Mouse (Mus musculus): ENCODE data around the gene Ttc27. TPM values are rescaled to one million over a fixed set of nuclear protein-coding genes. Genes with fewer than 3 reads are reported as not detected.

The Ttc27 gene
- polyA plus RNA-seq, 1 experiment from 2014 or later, result 18.5 TPM

DNA sequence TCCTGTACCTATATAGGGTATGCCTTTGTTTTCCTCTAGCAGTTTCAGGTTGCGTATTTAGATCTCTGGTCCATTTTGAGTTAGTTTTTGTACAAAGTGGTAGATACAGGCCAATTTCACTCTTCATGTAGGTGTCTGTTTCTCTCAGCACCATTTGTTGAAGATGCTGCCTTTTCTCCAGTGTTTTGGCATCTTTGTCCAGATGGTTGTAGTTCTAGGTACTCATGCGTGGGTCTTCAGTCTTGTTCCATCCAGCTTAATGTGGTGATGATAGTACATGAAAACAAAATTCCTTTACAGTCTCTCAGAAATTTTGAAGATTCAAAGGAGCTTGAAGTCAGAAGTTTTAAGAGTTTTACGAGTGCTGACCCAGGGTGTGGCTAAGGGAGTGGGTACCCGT is 54.8 kb downstream of the Ttc27 start:
- Histone ChIP-seq H3K27ac (ENCODE audit: low read depth, low read length) (no peak overlapping the region), H3K27me3 (ENCODE audit: control insufficient read depth, insufficient read depth, low read length) (no peaks in the 10 kb centered on the region), H3K9me3 (ENCODE audit: control insufficient read depth, low read length) (no peaks in the 10 kb centered on the region), H3K4me1 (ENCODE audit: control insufficient read depth, insufficient read depth, low read length) (no peaks in the 10 kb centered on the region), H3K9ac (replicated peaks; ENCODE audit: low read depth, low read length) (no peak overlapping the region), H3K36me3 (ENCODE audit: control insufficient read depth, insufficient read depth, low read length) (no peaks in the 10 kb centered on the region), H3K4me3 (ENCODE audit: low read depth, low read length) (no peak overlapping the region), H3K4me2 (ENCODE audit: low read depth, low read length) (no peak overlapping the region)
- ATAC-seq (ENCODE audit: low read depth), result no peak
- 90% methylated on average over 4 of the region's 4 CpGs for WGBS

DNA sequence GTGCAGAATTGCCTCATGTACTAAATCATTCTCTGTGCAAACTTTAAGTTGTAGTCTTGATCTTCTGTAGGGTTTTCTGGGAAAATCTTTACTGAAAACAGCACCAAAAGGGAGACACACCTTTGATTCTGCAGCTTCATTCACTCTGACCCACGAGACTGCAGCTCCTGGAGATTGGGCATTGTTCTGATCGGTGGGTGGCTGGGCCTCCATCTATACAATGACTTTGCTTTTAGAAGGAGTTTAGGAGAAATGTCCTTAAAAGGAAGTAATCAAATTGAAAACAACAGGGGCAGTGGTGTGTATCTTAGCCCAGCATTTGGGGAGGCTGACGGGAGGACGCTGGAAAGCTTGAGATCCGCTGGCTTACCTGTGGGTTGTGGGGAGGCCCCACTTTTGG is 56.0 kb downstream of the Ttc27 start:
- Histone ChIP-seq H3K27me3 (ENCODE audit: control insufficient read depth, insufficient read depth, low read length) (no peaks in the 10 kb centered on the region), H3K4me1 (ENCODE audit: control insufficient read depth, insufficient read depth, low read length) (no peaks in the 10 kb centered on the region), H3K4me3 (ENCODE audit: low read depth, low read length) (no peak overlapping the region), H3K36me3 (ENCODE audit: control insufficient read depth, insufficient read depth, low read length) (no peaks in the 10 kb centered on the region), H3K9ac (replicated peaks; ENCODE audit: low read depth, low read length) (no peak overlapping the region), H3K27ac (ENCODE audit: low read depth, low read length) (no peak overlapping the region), H3K4me2 (ENCODE audit: low read depth, low read length) (no peak overlapping the region), H3K9me3 (ENCODE audit: control insufficient read depth, low read length) (no peaks in the 10 kb centered on the region)
- 28% methylated on average over 5 of the region's 5 CpGs for WGBS
- no peak for ATAC-seq (ENCODE audit: low read depth)

DNA sequence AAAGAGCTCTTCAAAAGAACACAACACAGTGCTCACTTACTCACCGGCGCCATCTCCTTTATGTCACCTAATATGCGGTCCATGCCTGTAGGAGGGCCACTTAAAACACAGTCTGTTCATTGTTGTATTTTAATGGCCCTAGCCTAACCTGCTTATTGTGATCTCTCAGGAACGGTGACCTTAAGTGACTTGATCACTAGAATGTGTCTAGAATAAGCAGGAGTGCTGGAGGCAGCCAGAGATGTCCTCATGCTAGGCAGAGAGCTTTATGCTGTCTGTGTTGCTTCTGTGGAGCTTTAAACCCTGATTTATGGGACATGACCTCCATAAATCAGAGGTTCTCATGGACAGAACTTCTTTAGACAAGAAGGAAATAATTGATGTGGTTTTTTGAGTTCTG is 62.6 kb downstream of the Ttc27 start:
- no peaks in the 10 kb centered on the region for H3K9me3 ChIP-seq (ENCODE audit: control insufficient read depth, low read length)
- no peak for ATAC-seq (ENCODE audit: low read depth)
- no peaks in the 10 kb centered on the region for H3K36me3 ChIP-seq (ENCODE audit: control insufficient read depth, insufficient read depth, low read length)
- H3K27me3 ChIP-seq (ENCODE audit: control insufficient read depth, insufficient read depth, low read length), result no peaks in the 10 kb centered on the region
- H3K4me3 ChIP-seq (ENCODE audit: low read depth, low read length), result no peak overlapping the region
- H3K27ac ChIP-seq (ENCODE audit: low read depth, low read length), result no peak overlapping the region
- H3K9ac ChIP-seq (replicated peaks; ENCODE audit: low read depth, low read length), result no peak overlapping the region
- no peaks in the 10 kb centered on the region for H3K4me1 ChIP-seq (ENCODE audit: control insufficient read depth, insufficient read depth, low read length)
- 47% methylated on average over 4 of the region's 4 CpGs for WGBS
- H3K4me2 ChIP-seq (ENCODE audit: low read depth, low read length), result no peak overlapping the region

DNA sequence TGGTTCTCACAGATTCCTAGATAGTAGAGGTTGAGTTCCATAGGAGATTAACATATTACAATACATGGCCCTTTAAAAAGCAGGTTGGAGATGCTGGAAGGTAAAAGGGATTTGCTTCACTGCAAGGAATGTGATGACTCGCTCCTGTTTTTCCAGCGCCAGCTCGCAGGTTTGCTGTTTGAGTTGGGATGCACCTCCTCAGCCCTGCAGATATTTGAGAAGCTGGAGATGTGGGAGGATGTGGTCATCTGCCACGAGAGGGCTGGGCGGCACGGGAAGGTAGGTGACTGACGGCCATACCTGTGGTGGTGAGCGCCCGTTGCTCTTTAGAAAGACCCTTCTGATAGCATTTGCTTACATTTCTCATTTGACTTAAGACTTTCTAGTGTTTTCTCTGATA is 63.1 kb downstream of the Ttc27 start:
- 92% methylated on average over 9 of the region's 9 CpGs for WGBS
- no peak for ATAC-seq (ENCODE audit: low read depth)

DNA sequence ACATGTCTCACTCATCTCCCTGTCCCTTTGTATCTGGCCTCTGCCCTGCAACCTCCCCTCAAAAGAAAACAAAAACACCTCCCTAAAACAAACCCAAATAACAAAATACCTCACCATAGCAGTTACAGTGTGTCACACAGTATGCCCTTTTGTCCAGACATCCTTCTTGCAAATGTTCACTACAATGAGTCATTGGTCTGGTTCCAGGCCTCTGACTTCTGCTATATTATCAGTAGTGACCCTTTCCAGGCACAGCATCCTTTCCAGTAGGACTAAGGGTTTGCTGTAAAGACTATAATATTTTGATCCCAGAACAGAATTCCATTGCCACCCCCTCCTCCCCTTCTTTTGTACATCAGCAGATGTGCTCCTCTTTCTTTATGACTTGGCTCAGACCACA is 64.4 kb downstream of the Ttc27 start:
- H3K9me3 ChIP-seq (ENCODE audit: control insufficient read depth, low read length), result no peaks in the 10 kb centered on the region
- no peak overlapping the region for H3K4me2 ChIP-seq (ENCODE audit: low read depth, low read length)
- no peak overlapping the region for H3K9ac ChIP-seq (replicated peaks; ENCODE audit: low read depth, low read length)
- no peaks in the 10 kb centered on the region for H3K27me3 ChIP-seq (ENCODE audit: control insufficient read depth, insufficient read depth, low read length)
- H3K36me3 ChIP-seq (ENCODE audit: control insufficient read depth, insufficient read depth, low read length), result no peaks in the 10 kb centered on the region
- H3K4me1 ChIP-seq (ENCODE audit: control insufficient read depth, insufficient read depth, low read length), result no peaks in the 10 kb centered on the region
- no peak for ATAC-seq (ENCODE audit: low read depth)
- H3K4me3 ChIP-seq (ENCODE audit: low read depth, low read length), result no peak overlapping the region
- no peak overlapping the region for H3K27ac ChIP-seq (ENCODE audit: low read depth, low read length)

More for the DNA sequence above, 63.1 kb downstream of the Ttc27 start:
- no peaks in the 10 kb centered on the region for H3K27me3 ChIP-seq (ENCODE audit: control insufficient read depth, insufficient read depth, low read length)
- no peak overlapping the region for H3K27ac ChIP-seq (ENCODE audit: low read depth, low read length)
- no peaks in the 10 kb centered on the region for H3K9me3 ChIP-seq (ENCODE audit: control insufficient read depth, low read length)
- no peak overlapping the region for H3K4me3 ChIP-seq (ENCODE audit: low read depth, low read length)
- H3K9ac ChIP-seq (replicated peaks; ENCODE audit: low read depth, low read length), result no peak overlapping the region
- no peaks in the 10 kb centered on the region for H3K4me1 ChIP-seq (ENCODE audit: control insufficient read depth, insufficient read depth, low read length)
- no peak overlapping the region for H3K4me2 ChIP-seq (ENCODE audit: low read depth, low read length)
- no peaks in the 10 kb centered on the region for H3K36me3 ChIP-seq (ENCODE audit: control insufficient read depth, insufficient read depth, low read length)

DNA sequence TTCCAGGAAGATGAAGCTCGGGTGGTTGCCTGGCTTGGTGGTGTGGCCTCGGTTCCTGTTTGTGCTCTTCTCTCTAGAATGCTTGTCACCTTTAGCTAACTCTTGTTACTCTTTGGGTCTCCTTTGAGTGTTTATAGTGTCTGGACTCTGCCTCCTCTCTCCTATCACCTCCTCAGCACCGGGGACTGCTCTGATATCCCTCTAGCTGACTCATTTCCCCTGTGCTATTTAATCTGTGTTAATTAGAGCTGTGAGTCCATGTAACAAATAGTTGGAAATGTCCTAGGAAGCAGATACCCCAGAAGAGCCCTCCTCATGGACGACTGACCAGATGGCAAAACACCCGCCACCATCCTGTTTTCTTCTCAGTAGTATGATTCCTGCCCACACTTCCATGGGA is 68.1 kb downstream of the Ttc27 start:
- H3K4me2 ChIP-seq (ENCODE audit: low read depth, low read length), result no peak overlapping the region
- H3K4me3 ChIP-seq (ENCODE audit: low read depth, low read length), result no peak overlapping the region
- no peak overlapping the region for H3K27ac ChIP-seq (ENCODE audit: low read depth, low read length)
- no peak for ATAC-seq (ENCODE audit: low read depth)
- H3K27me3 ChIP-seq (ENCODE audit: control insufficient read depth, insufficient read depth, low read length), result no peaks in the 10 kb centered on the region
- H3K9me3 ChIP-seq (ENCODE audit: control insufficient read depth, low read length), result no peaks in the 10 kb centered on the region
- H3K4me1 ChIP-seq (ENCODE audit: control insufficient read depth, insufficient read depth, low read length), result no peaks in the 10 kb centered on the region
- no peaks in the 10 kb centered on the region for H3K36me3 ChIP-seq (ENCODE audit: control insufficient read depth, insufficient read depth, low read length)
- 81% methylated on average over 5 of the region's 5 CpGs for WGBS
- no peak overlapping the region for H3K9ac ChIP-seq (replicated peaks; ENCODE audit: low read depth, low read length)

DNA sequence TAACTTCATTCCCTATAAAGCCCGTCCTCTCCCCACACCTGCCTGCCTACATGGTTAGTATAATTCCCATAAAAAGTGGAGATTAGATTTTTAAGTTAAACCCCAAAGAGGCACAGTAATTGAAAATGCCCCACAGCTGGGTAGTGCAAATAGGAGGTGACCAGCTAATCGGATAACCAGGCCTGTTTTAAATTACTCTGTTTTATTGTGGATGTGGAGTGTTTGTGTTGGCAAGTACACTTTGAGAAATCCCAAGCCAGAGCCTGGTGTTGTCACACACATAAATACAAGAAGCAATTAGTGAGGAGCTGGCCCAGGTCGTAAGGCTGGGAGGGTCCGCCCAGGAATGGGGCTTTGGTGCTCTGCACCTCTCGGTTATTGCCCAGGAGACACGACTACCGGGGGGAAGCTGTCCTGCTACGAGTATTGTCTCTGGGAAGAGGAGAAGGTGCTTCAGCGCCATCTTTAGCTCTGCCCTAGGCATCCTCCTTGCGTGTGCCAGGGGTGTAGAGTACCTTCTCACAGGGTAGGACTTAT is 68.7 kb downstream of the Ttc27 start:
- WGBS, result 75% methylated on average over 10 of the region's 10 CpGs
- no peak overlapping the region for H3K4me3 ChIP-seq (ENCODE audit: low read depth, low read length)
- no peaks in the 10 kb centered on the region for H3K36me3 ChIP-seq (ENCODE audit: control insufficient read depth, insufficient read depth, low read length)
- H3K27ac ChIP-seq (ENCODE audit: low read depth, low read length), result no peak overlapping the region
- no peaks in the 10 kb centered on the region for H3K27me3 ChIP-seq (ENCODE audit: control insufficient read depth, insufficient read depth, low read length)
- no peak overlapping the region for H3K4me2 ChIP-seq (ENCODE audit: low read depth, low read length)
- ATAC-seq (ENCODE audit: low read depth), result no peak
- H3K4me1 ChIP-seq (ENCODE audit: control insufficient read depth, insufficient read depth, low read length), result no peaks in the 10 kb centered on the region
- H3K9ac ChIP-seq (replicated peaks; ENCODE audit: low read depth, low read length), result no peak overlapping the region
- H3K9me3 ChIP-seq (ENCODE audit: control insufficient read depth, low read length), result no peaks in the 10 kb centered on the region

DNA sequence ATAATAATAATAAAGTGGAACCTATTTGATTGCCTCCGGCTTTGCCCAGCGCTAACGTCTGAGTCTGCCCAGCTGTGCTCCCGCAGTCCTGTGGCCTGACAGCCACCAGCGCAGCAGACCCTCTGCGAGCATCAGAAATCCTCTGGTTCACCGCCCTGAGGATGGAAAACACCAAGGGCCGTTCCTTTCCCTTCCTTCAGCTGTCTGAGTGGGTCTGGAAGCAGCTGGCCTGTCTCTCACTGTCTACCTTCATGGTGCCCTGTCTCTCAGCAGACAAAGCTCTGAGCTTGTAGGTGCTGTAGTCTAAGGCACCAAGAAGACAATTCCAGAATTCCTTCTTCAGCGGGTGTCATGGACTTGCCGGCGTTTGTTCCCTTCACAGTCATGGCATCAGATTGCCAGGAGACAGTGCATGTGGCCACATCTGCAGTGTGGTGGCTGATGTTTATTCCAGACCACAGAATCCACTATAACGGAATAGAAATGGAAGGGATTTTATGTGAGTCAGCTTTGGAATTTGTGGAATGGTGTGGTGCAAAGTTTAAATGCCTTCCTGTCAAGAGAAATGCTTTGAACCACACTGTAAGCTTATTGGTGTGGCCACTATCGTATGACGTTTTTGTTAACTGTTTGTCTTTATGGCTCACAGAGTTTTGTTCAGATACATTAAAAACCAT is 78.6 kb downstream of the Ttc27 start:
- no peak for ATAC-seq (ENCODE audit: low read depth)

DNA sequence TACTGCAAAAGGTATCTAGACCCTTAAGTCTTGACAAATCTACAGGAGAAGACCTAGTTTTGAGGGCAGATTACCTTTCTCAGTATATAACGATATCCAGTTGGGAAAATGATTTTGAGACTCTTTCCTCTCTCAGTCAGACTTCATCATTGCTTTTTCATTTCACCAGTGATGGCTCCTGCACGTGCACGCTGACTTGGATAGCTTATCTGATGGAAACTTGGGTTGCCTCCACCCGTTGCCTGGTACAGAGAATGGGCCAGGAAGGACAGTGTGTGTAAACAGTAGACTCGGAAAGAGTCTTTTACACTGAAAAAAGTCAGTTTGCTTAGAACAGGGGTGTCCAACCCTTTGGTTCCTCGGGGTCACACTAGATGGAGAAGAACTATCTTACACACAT is 82.3 kb downstream of the Ttc27 start:
- Histone ChIP-seq H3K9ac (replicated peaks; ENCODE audit: low read depth, low read length) (no peak overlapping the region), H3K27me3 (ENCODE audit: control insufficient read depth, insufficient read depth, low read length) (no peaks in the 10 kb centered on the region), H3K9me3 (ENCODE audit: control insufficient read depth, low read length) (no peaks in the 10 kb centered on the region), H3K4me2 (ENCODE audit: low read depth, low read length) (no peak overlapping the region), H3K4me1 (ENCODE audit: control insufficient read depth, insufficient read depth, low read length) (peaks cover 5% of the 10 kb centered on the region; the same call in 1 of the 2 replicates), H3K4me3 (ENCODE audit: low read depth, low read length) (no peak overlapping the region), H3K27ac (ENCODE audit: low read depth, low read length) (no peak overlapping the region), H3K36me3 (ENCODE audit: control insufficient read depth, insufficient read depth, low read length) (no peaks in the 10 kb centered on the region)
- no peak for ATAC-seq (ENCODE audit: low read depth)
- 95% methylated on average over 6 of the region's 6 CpGs for WGBS

More for the DNA sequence above, 78.6 kb downstream of the Ttc27 start:
- H3K27ac ChIP-seq (ENCODE audit: low read depth, low read length), result no peak overlapping the region
- H3K9me3 ChIP-seq (ENCODE audit: control insufficient read depth, low read length), result no peaks in the 10 kb centered on the region
- no peak overlapping the region for H3K4me2 ChIP-seq (ENCODE audit: low read depth, low read length)
- H3K4me3 ChIP-seq (ENCODE audit: low read depth, low read length), result no peak overlapping the region
- no peak overlapping the region for H3K9ac ChIP-seq (replicated peaks; ENCODE audit: low read depth, low read length)
- no peaks in the 10 kb centered on the region for H3K4me1 ChIP-seq (ENCODE audit: control insufficient read depth, insufficient read depth, low read length)
- no peaks in the 10 kb centered on the region for H3K27me3 ChIP-seq (ENCODE audit: control insufficient read depth, insufficient read depth, low read length)
- H3K36me3 ChIP-seq (ENCODE audit: control insufficient read depth, insufficient read depth, low read length), result no peaks in the 10 kb centered on the region
- WGBS, result 89% methylated on average over 14 of the region's 14 CpGs
